Mouse (Mus musculus) gastrocnemius, postnatal 25 days (tissue): ENCODE measurements at regions not wholly inside any gene's neighbourhood (a gene's known extent, or its start where the extent isn't known, plus 50 kb on each side); places are given as distances from the start of the nearest gene placed in this dataset.
"Not testable (repeated sequence)": the region's sequence is repeated elsewhere in the genome, so short reads cannot be mapped to it uniquely, and the experiment has no call there.

ENCODE experiments used
- DNase-seq: peaks from one replicate; pipeline ENCODE4 v3.0.0; 2022

- DNase-seq, result no peak
Observed at GRCm38 (mm10) chr8:56929076-56929475, 378.2 kb downstream of the Fbxo8 start.

GRCm38 (mm10) chr8:56932421-56932820 is 381.5 kb downstream of the Fbxo8 start:
- no peak for DNase-seq

- no peak for DNase-seq
Observed at GRCm38 (mm10) chr8:56962186-56962585, 358.6 kb upstream of the Hand2 start.

- no peak for DNase-seq
Observed at GRCm38 (mm10) chr8:56970311-56970710, 350.5 kb upstream of the Hand2 start.

- no peak for DNase-seq
Observed at GRCm38 (mm10) chr8:56978994-56979393, 341.8 kb upstream of the Hand2 start.

GRCm38 (mm10) chr8:56979416-56979815 is 341.4 kb upstream of the Hand2 start:
- no peak for DNase-seq

- no peak for DNase-seq
Observed at GRCm38 (mm10) chr8:57010318-57011024, 310.3 kb upstream of the Hand2 start.

GRCm38 (mm10) chr8:57013813-57014320 is 306.9 kb upstream of the Hand2 start:
- DNase-seq, result no peak

- no peak for DNase-seq
Observed at GRCm38 (mm10) chr8:57016329-57016728, 304.5 kb upstream of the Hand2 start.

- not testable (repeated sequence) for DNase-seq
Observed at GRCm38 (mm10) chr8:57028096-57028495, 292.7 kb upstream of the Hand2 start.

- no peak for DNase-seq
Observed at GRCm38 (mm10) chr8:57048490-57048889, 272.3 kb upstream of the Hand2 start.

- DNase-seq, result no peak
Observed at GRCm38 (mm10) chr8:57048909-57049308, 271.9 kb upstream of the Hand2 start.

- no peak for DNase-seq
Observed at GRCm38 (mm10) chr8:57052661-57053060, 268.1 kb upstream of the Hand2 start.

GRCm38 (mm10) chr8:57076995-57077394 is 243.8 kb upstream of the Hand2 start:
- DNase-seq, result no peak

- no peak for DNase-seq
Observed at GRCm38 (mm10) chr8:57086811-57087210, 234.0 kb upstream of the Hand2 start.

GRCm38 (mm10) chr8:57092403-57092802 is 228.4 kb upstream of the Hand2 start:
- no peak for DNase-seq

GRCm38 (mm10) chr8:57095169-57095568 is 225.6 kb upstream of the Hand2 start:
- DNase-seq, result no peak

- not testable (repeated sequence) for DNase-seq
Observed at GRCm38 (mm10) chr8:57110765-57111402, 209.9 kb upstream of the Hand2 start.

- no peak for DNase-seq
Observed at GRCm38 (mm10) chr8:57111403-57111771, 209.4 kb upstream of the Hand2 start.

GRCm38 (mm10) chr8:57113915-57114314 is 206.9 kb upstream of the Hand2 start:
- no peak for DNase-seq

- no peak for DNase-seq
Observed at GRCm38 (mm10) chr8:57115303-57115702, 205.5 kb upstream of the Hand2 start.

GRCm38 (mm10) chr8:57134041-57134440 is 186.7 kb upstream of the Hand2 start:
- no peak for DNase-seq

- no peak for DNase-seq
Observed at GRCm38 (mm10) chr8:57134726-57135125, 186.1 kb upstream of the Hand2 start.

GRCm38 (mm10) chr8:57148036-57148435 is 172.7 kb upstream of the Hand2 start:
- DNase-seq, result no peak
